ENCODE assay signal across 12 mouse cellular contexts in the genomic region with DNA sequence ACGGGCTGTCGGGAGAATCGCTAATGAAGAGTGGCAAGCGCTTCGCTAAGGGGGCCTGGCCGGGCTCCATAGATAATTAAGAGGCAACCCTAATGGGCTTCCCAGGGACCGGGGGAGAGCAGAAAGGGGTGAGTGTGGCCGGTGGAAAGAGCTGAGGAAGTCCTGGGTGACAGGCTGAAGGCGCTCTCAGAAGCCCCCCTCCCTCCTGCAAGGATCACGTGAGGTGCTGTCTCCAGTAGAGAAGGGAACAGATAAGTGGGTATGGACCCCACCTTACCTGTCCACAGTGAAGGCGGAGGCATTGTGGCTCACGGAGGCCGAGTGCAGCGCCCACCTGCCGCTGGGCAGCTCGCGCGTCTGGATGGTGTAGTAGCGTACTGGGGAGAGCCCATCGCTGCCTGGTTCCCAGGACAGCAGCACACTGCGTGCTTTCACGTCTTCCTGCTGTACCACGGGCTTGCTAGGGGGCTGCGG.
DNase-seq lines count a peak whose midpoint lies in the region; ATAC-seq and TF ChIP-seq lines count a peak whose summit lies in the region.
"Had no signal": no experiment of that assay in that cellular context is flagged by ENCODE, and none has a peak within 500 bp of the region (broad histone marks: within the 10 kb centered on the region; RNA-seq: fewer than 3 reads in every experiment).

No protein-coding gene starts in this region.

- peak overlapping the region; percentile 50; the same call in 1 of the 2 replicates for H3K27ac ChIP-seq in hindbrain, embryonic 10.5 days
- H3K27ac ChIP-seq in midbrain, embryonic 14.5 days (replicated peaks; ENCODE audit: low read depth, low read length): peak overlapping the region; percentile 49
- no peak overlapping the region for H3K27ac ChIP-seq in kidney, adult 2 months (ENCODE audit: insufficient read depth, low read depth, low read length)

- H3K4me2 ChIP-seq in midbrain, embryonic 14.5 days (ENCODE audit: low read length): peak overlapping the region; percentile 49

- peak overlapping the region; percentile 34 for H3K9ac ChIP-seq in midbrain, embryonic 14.5 days (replicated peaks; ENCODE audit: low read length)
- H3K9ac ChIP-seq: liver, postnatal 0 days had no signal

- no peaks in the 10 kb centered on the region for H3K9me3 ChIP-seq in hindbrain, embryonic 10.5 days
- no peaks in the 10 kb centered on the region for H3K9me3 ChIP-seq in midbrain, embryonic 14.5 days (ENCODE audit: control insufficient read depth, low read length)

- no peak for TF ChIP-seq POLR2A in kidney, adult 2 months (IDR thresholded peaks at IDR 0.05; ENCODE audit: low read depth, low read length)

- peaks cover 26% of the 10 kb centered on the region for H3K27me3 ChIP-seq in hindbrain, embryonic 10.5 days (ENCODE audit: insufficient read depth, poor library complexity, severe bottlenecking)
- H3K27me3 ChIP-seq in midbrain, embryonic 14.5 days (ENCODE audit: control insufficient read depth, insufficient read depth, low read length): no peaks in the 10 kb centered on the region
- H3K27me3 ChIP-seq in kidney, adult 2 months (replicated peaks; ENCODE audit: control insufficient read depth, insufficient read depth, low read length): no peaks in the 10 kb centered on the region

- peaks cover 22% of the 10 kb centered on the region for H3K4me1 ChIP-seq in hindbrain, embryonic 10.5 days (replicated peaks)
- H3K4me1 ChIP-seq in midbrain, embryonic 14.5 days (ENCODE audit: control insufficient read depth, insufficient read depth, low read length): peaks cover 17% of the 10 kb centered on the region
- no peaks in the 10 kb centered on the region for H3K4me1 ChIP-seq in kidney, adult 2 months (ENCODE audit: control insufficient read depth, insufficient read depth, low read length)

- H3K4me3 ChIP-seq in hindbrain, embryonic 10.5 days: peak overlapping the region; percentile 3; the same call in 1 of the 2 replicates
- H3K4me3 ChIP-seq in midbrain, embryonic 14.5 days (replicated peaks; ENCODE audit: low read depth, low read length): no peak overlapping the region
- no peak overlapping the region for H3K4me3 ChIP-seq in kidney, adult 2 months (ENCODE audit: insufficient read depth, low read depth, low read length)

- ATAC-seq in midbrain, embryonic 14.5 days (ENCODE audit: low FRiP score, low TSS enrichment): peak; percentile 70
- ATAC-seq in frontal cortex, adult (ENCODE audit: low TSS enrichment): no peak
- ATAC-seq: liver, postnatal 0 days had no signal

- DNase-seq in kidney, postnatal 10 days: peak; percentile 61
- DNase-seq in kidney, adult 11 months: no peak
- DNase-seq in hindbrain, embryonic 10.5 days (ENCODE audit: low spot score): no peak
- peak; percentile 77 for DNase-seq in midbrain, embryonic 14.5 days
- no peak for DNase-seq in cerebellum, postnatal 14 days
- no peak for DNase-seq in adipocyte (ENCODE audit: low spot score)
- no peak for DNase-seq in kidney, adult 2 months
- DNase-seq: cerebellum, postnatal 36 days; kidney, adult 18-20 months; liver, postnatal 0 days had no signal

- 43% methylated on average over 24 of the region's 24 CpGs for WGBS in hindbrain, embryonic 10.5 days
- 14% methylated on average over 24 of the region's 24 CpGs for WGBS in midbrain, embryonic 14.5 days
- 47% methylated on average over 24 of the region's 24 CpGs for WGBS in kidney, adult 2 months

- peaks cover 42% of the 10 kb centered on the region for H3K36me3 ChIP-seq in hindbrain, embryonic 10.5 days
- peaks cover 19% of the 10 kb centered on the region for H3K36me3 ChIP-seq in midbrain, embryonic 14.5 days (ENCODE audit: control insufficient read depth, insufficient read depth, low read length)
- H3K36me3 ChIP-seq in kidney, adult 2 months (ENCODE audit: control insufficient read depth, insufficient read depth, low read length): no peaks in the 10 kb centered on the region
- H3K36me3 ChIP-seq: G1E had no signal

- TF ChIP-seq CTCF in kidney, adult 2 months (conservative IDR thresholded peaks at IDR 0.05; ENCODE audit: insufficient read depth, insufficient read length, low read depth, low read length): no peak

Comparison
In these comparisons a context has a peak if more than half of its experiments do, and no peak if none do; other contexts are left out.
1. DNase-seq: peak in kidney, postnatal 10 days (single experiment) and midbrain, embryonic 14.5 days (single experiment); none in kidney, adult 11 months (single experiment), hindbrain, embryonic 10.5 days (single experiment), cerebellum, postnatal 14 days (0 of 2), adipocyte (single experiment) and kidney, adult 2 months (single experiment).